ENCODE assay signal across 9 mouse cellular contexts in genomic region chr7:63908496-63909285, GRCm38 (mm10). TPM values are rescaled to one million over a fixed set of nuclear protein-coding genes. Genes with fewer than 3 reads are reported as not detected.
DNase-seq lines count a peak whose midpoint lies in the region; ATAC-seq lines count a peak whose summit lies in the region.
"Had no signal": no experiment of that assay in that cellular context is flagged by ENCODE, and none has a peak within 500 bp of the region (broad histone marks: within the 10 kb centered on the region; RNA-seq: fewer than 3 reads in every experiment).

No protein-coding gene starts in this region.

- no peaks in the 10 kb centered on the region for H3K36me3 ChIP-seq in embryonic facial prominence, embryonic 15.5 days
- no peaks in the 10 kb centered on the region for H3K36me3 ChIP-seq in liver, embryonic 13.5 days

- H3K9ac ChIP-seq in embryonic facial prominence, embryonic 15.5 days: no peak overlapping the region
- H3K9ac ChIP-seq in liver, embryonic 13.5 days: no peak overlapping the region

- H3K4me2 ChIP-seq in embryonic facial prominence, embryonic 15.5 days (replicated peaks): no peak overlapping the region
- peak overlapping the region; percentile 15 for H3K4me2 ChIP-seq in liver, embryonic 13.5 days

- intact Hi-C loops in heart, postnatal 14 days (cut with DNase I): no loop called here

- peak; percentile 95 for DNase-seq in heart, adult 11 months
- no peak for DNase-seq in heart, postnatal 14 days
- peak; percentile 32 for DNase-seq in 416B (ENCODE audit: low read depth)
- no peak for DNase-seq in liver, embryonic 13.5 days
- DNase-seq in urinary bladder, postnatal 10 days (ENCODE audit: low spot score): no peak
- no peak for DNase-seq in spleen, adult 18-20 months
- no peak for DNase-seq in ovary, postnatal 14 days (ENCODE audit: low spot score)
- DNase-seq: gastrocnemius, postnatal 14 days had no signal

- H3K27ac ChIP-seq in embryonic facial prominence, embryonic 15.5 days (replicated peaks): peak overlapping the region; percentile 58
- H3K27ac ChIP-seq in liver, embryonic 13.5 days: peak overlapping the region; percentile 60

- no peak overlapping the region for H3K4me3 ChIP-seq in embryonic facial prominence, embryonic 15.5 days (replicated peaks)
- no peak overlapping the region for H3K4me3 ChIP-seq in liver, embryonic 13.5 days (replicated peaks)

- no peak for ATAC-seq in embryonic facial prominence, embryonic 15.5 days (ENCODE audit: insufficient number of reproducible peaks, low FRiP score, low TSS enrichment, low read depth)
- 0 out of 2 replicates have a peak, but pooled peaks have one; percentile 3 for ATAC-seq in liver, embryonic 13.5 days (ENCODE audit: low read depth)

- no peaks in the 10 kb centered on the region for H3K9me3 ChIP-seq in embryonic facial prominence, embryonic 15.5 days (replicated peaks)
- H3K9me3 ChIP-seq in liver, embryonic 13.5 days (replicated peaks): no peaks in the 10 kb centered on the region

- 19% methylated on average over 8 of the region's 11 CpGs for WGBS in embryonic facial prominence, embryonic 15.5 days
- WGBS in liver, embryonic 13.5 days (ENCODE audit: insufficient replicate concordance): 22% methylated on average over 11 of the region's 11 CpGs

- H3K27me3 ChIP-seq in embryonic facial prominence, embryonic 15.5 days: no peaks in the 10 kb centered on the region
- no peaks in the 10 kb centered on the region for H3K27me3 ChIP-seq in liver, embryonic 13.5 days

- H3K4me1 ChIP-seq in embryonic facial prominence, embryonic 15.5 days: peaks cover 58% of the 10 kb centered on the region
- peaks cover 87% of the 10 kb centered on the region for H3K4me1 ChIP-seq in liver, embryonic 13.5 days (replicated peaks)

RNA-seq across cellular contexts. Expression of gene E030018B13Rik, which starts 8.0 kb away (rescaled TPM):
- not detected for total RNA-seq in heart, postnatal 14 days (2021)
- 0.16 and 0.22 TPM in 2 replicates for polyA plus RNA-seq in embryonic facial prominence, embryonic 15.5 days (2015; fragmentation: Nextera tagmentation; extraction: Ambion mirVana)
- polyA plus RNA-seq in liver, embryonic 13.5 days (2015; fragmentation: Nextera tagmentation; extraction: Ambion mirVana): not detected in 2 replicates
- total RNA-seq: gastrocnemius, postnatal 14 days had no signal

RNA-seq across cellular contexts. Expression of gene Klf13, which starts 30.0 kb away (rescaled TPM):
- total RNA-seq in heart, postnatal 14 days (2021): 10 to 100 TPM; 93.5 to 97.3 TPM
- 39.2 and 39.9 TPM in 2 replicates for polyA plus RNA-seq in embryonic facial prominence, embryonic 15.5 days (2015; fragmentation: Nextera tagmentation; extraction: Ambion mirVana)
- 13.6 and 14.1 TPM in 2 replicates for polyA plus RNA-seq in liver, embryonic 13.5 days (2015; fragmentation: Nextera tagmentation; extraction: Ambion mirVana)

Comparison
In these comparisons a context has a peak if more than half of its experiments do, and no peak if none do; other contexts are left out.
1. DNase-seq: peak in heart, adult 11 months (single experiment) and 416B (single experiment); none in heart, postnatal 14 days (0 of 2), liver, embryonic 13.5 days (single experiment), urinary bladder, postnatal 10 days (single experiment), spleen, adult 18-20 months (0 of 2) and ovary, postnatal 14 days (single experiment).